Mouse (Mus musculus): ENCODE data around the gene Ets2. TPM values are rescaled to one million over a fixed set of nuclear protein-coding genes. Genes with fewer than 3 reads are reported as not detected.
"Not testable (repeated sequence)": the region's sequence is repeated elsewhere in the genome, so short reads cannot be mapped to it uniquely, and the experiment has no call there.

Ets2 gene
- polyA plus RNA-seq, 1 experiment from 2014 or later, result 124 TPM

GRCm38 (mm10) chr16:95700224-95700623, 1.7 kb upstream of the Ets2 start:
- Histone ChIP-seq H3K27ac (peak overlapping the region; percentile 54; the same call in 1 of the 2 replicates), H3K27me3 (no peaks in the 10 kb centered on the region; the same call in 1 of the 2 replicates), H3K4me3 (replicated peaks) (no peak overlapping the region), H3K9ac (replicated peaks) (no peak overlapping the region), H3K4me2 (no peak overlapping the region), H3K36me3 (0 out of 2 replicates have a peak, but pooled peaks cover 6% of the 10 kb centered on the region), H3K9me3 (no peaks in the 10 kb centered on the region), H3K4me1 (replicated peaks) (peaks cover 47% of the 10 kb centered on the region)
- no peak for ATAC-seq (ENCODE audit: insufficient number of reproducible peaks, insufficient read depth, low FRiP score, low TSS enrichment, low read depth)
- WGBS, result 32% methylated on average over 7 of the region's 7 CpGs

- H3K4me1 ChIP-seq (replicated peaks), result peaks cover 56% of the 10 kb centered on the region
- WGBS, result under 1% methylated on average over 62 of the region's 62 CpGs
These were observed 979 bp downstream of the Ets2 start for GRCm38 (mm10) chr16:95702562-95703545.

GRCm38 (mm10) chr16:95703958-95704357, 2.1 kb downstream of the Ets2 start:
- 9% methylated on average over 8 of the region's 8 CpGs for WGBS
- Histone ChIP-seq H3K27ac (peak overlapping the region; percentile 89), H3K27me3 (no peaks in the 10 kb centered on the region; the same call in 1 of the 2 replicates), H3K36me3 (peaks cover 40% of the 10 kb centered on the region), H3K4me2 (peak overlapping the region; percentile 78), H3K4me3 (replicated peaks) (peak overlapping the region; percentile 96), H3K4me1 (replicated peaks) (peaks cover 64% of the 10 kb centered on the region), H3K9me3 (no peaks in the 10 kb centered on the region), H3K9ac (replicated peaks) (peak overlapping the region; percentile 69)
- no peak for ATAC-seq (ENCODE audit: insufficient number of reproducible peaks, insufficient read depth, low FRiP score, low TSS enrichment, low read depth)

More at GRCm38 (mm10) chr16:95702562-95703545, 979 bp downstream of the Ets2 start:
- Histone ChIP-seq H3K27me3 (no peaks in the 10 kb centered on the region; the same call in 1 of the 2 replicates), H3K36me3 (peaks cover 29% of the 10 kb centered on the region), H3K9me3 (no peaks in the 10 kb centered on the region), H3K4me3 (replicated peaks) (peak overlapping the region; percentile 96), H3K4me2 (peak overlapping the region; percentile 78), H3K27ac (peak overlapping the region; percentile 98), H3K9ac (replicated peaks) (peak overlapping the region; percentile 100)
- ATAC-seq (ENCODE audit: insufficient number of reproducible peaks, insufficient read depth, low FRiP score, low TSS enrichment, low read depth), result peak; percentile 74

GRCm38 (mm10) chr16:95704662-95705330, 2.9 kb downstream of the Ets2 start:
- H3K27me3 ChIP-seq, result no peaks in the 10 kb centered on the region; the same call in 1 of the 2 replicates
- peak overlapping the region; percentile 78 for H3K4me2 ChIP-seq
- no peaks in the 10 kb centered on the region for H3K9me3 ChIP-seq
- H3K4me1 ChIP-seq (replicated peaks), result peaks cover 59% of the 10 kb centered on the region
- peak overlapping the region; percentile 96 for H3K4me3 ChIP-seq (replicated peaks)
- H3K27ac ChIP-seq, result peak overlapping the region; percentile 89
- WGBS, result 68% methylated on average over 10 of the region's 10 CpGs
- no peak for ATAC-seq (ENCODE audit: insufficient number of reproducible peaks, insufficient read depth, low FRiP score, low TSS enrichment, low read depth)
- peaks cover 47% of the 10 kb centered on the region for H3K36me3 ChIP-seq
- H3K9ac ChIP-seq (replicated peaks), result peak overlapping the region; percentile 69

- 90% methylated on average over 6 of the region's 6 CpGs for WGBS
- peaks cover 49% of the 10 kb centered on the region for H3K4me1 ChIP-seq (replicated peaks)
- no peaks in the 10 kb centered on the region for H3K9me3 ChIP-seq
- peak overlapping the region; percentile 96 for H3K4me3 ChIP-seq (replicated peaks)
- H3K27me3 ChIP-seq, result no peaks in the 10 kb centered on the region; the same call in 1 of the 2 replicates
- H3K9ac ChIP-seq (replicated peaks), result peak overlapping the region; percentile 3; the same call in 1 of the 2 replicates
- peak overlapping the region; percentile 78 for H3K4me2 ChIP-seq
- H3K36me3 ChIP-seq, result peaks cover 57% of the 10 kb centered on the region
- H3K27ac ChIP-seq, result no peak overlapping the region
- no peak for ATAC-seq (ENCODE audit: insufficient number of reproducible peaks, insufficient read depth, low FRiP score, low TSS enrichment, low read depth)
These were observed 3.9 kb downstream of the Ets2 start for GRCm38 (mm10) chr16:95705771-95706170.

- peak overlapping the region; percentile 28; the same call in 1 of the 2 replicates for H3K4me2 ChIP-seq
These were observed 6.5 kb downstream of the Ets2 start for GRCm38 (mm10) chr16:95708211-95709004.

GRCm38 (mm10) chr16:95709175-95709574, 7.3 kb downstream of the Ets2 start:
- peaks cover 38% of the 10 kb centered on the region for H3K4me1 ChIP-seq (replicated peaks)
- WGBS, result 83% methylated on average over 4 of the region's 4 CpGs
- H3K36me3 ChIP-seq, result peaks cover 88% of the 10 kb centered on the region
- no peaks in the 10 kb centered on the region for H3K9me3 ChIP-seq
- H3K9ac ChIP-seq (replicated peaks), result no peak overlapping the region
- H3K4me2 ChIP-seq, result no peak overlapping the region
- H3K27ac ChIP-seq, result no peak overlapping the region
- no peak for ATAC-seq (ENCODE audit: insufficient number of reproducible peaks, insufficient read depth, low FRiP score, low TSS enrichment, low read depth)
- no peaks in the 10 kb centered on the region for H3K27me3 ChIP-seq
- H3K4me3 ChIP-seq (replicated peaks), result no peak overlapping the region

More at GRCm38 (mm10) chr16:95708211-95709004, 6.5 kb downstream of the Ets2 start:
- Histone ChIP-seq H3K27ac (peak overlapping the region; percentile 74), H3K27me3 (no peaks in the 10 kb centered on the region), H3K36me3 (peaks cover 80% of the 10 kb centered on the region), H3K9ac (replicated peaks) (no peak overlapping the region; the same call in 1 of the 2 replicates), H3K4me1 (replicated peaks) (peaks cover 40% of the 10 kb centered on the region), H3K9me3 (no peaks in the 10 kb centered on the region), H3K4me3 (replicated peaks) (0 out of 2 replicates have a peak overlapping the region, but pooled peaks have one; percentile 2)
- WGBS, result 73% methylated on average over 21 of the region's 21 CpGs
- ATAC-seq (ENCODE audit: insufficient number of reproducible peaks, insufficient read depth, low FRiP score, low TSS enrichment, low read depth), result no peak

GRCm38 (mm10) chr16:95710129-95710528, 8.3 kb downstream of the Ets2 start:
- Histone ChIP-seq H3K9ac (replicated peaks) (no peak overlapping the region), H3K4me2 (no peak overlapping the region), H3K27me3 (no peaks in the 10 kb centered on the region), H3K4me3 (replicated peaks) (no peak overlapping the region), H3K4me1 (replicated peaks) (peaks cover 28% of the 10 kb centered on the region), H3K27ac (no peak overlapping the region), H3K9me3 (no peaks in the 10 kb centered on the region), H3K36me3 (peaks cover 91% of the 10 kb centered on the region)
- WGBS, result 95% methylated on average over 6 of the region's 6 CpGs
- no peak for ATAC-seq (ENCODE audit: insufficient number of reproducible peaks, insufficient read depth, low FRiP score, low TSS enrichment, low read depth)

GRCm38 (mm10) chr16:95712121-95712520, 10.2 kb downstream of the Ets2 start:
- H3K4me3 ChIP-seq (replicated peaks), result no peak overlapping the region
- no peak overlapping the region for H3K9ac ChIP-seq (replicated peaks)
- H3K27ac ChIP-seq, result peak overlapping the region; percentile 29; the same call in 1 of the 2 replicates
- peaks cover 93% of the 10 kb centered on the region for H3K36me3 ChIP-seq
- 89% methylated on average over 10 of the region's 10 CpGs for WGBS
- peaks cover 13% of the 10 kb centered on the region for H3K4me1 ChIP-seq (replicated peaks)
- no peaks in the 10 kb centered on the region for H3K9me3 ChIP-seq
- ATAC-seq (ENCODE audit: insufficient number of reproducible peaks, insufficient read depth, low FRiP score, low TSS enrichment, low read depth), result no peak
- H3K4me2 ChIP-seq, result no peak overlapping the region
- H3K27me3 ChIP-seq, result no peaks in the 10 kb centered on the region

- not testable (repeated sequence) for ATAC-seq (ENCODE audit: insufficient number of reproducible peaks, insufficient read depth, low FRiP score, low TSS enrichment, low read depth)
These were observed 11.2 kb downstream of the Ets2 start for GRCm38 (mm10) chr16:95713077-95713476.

More at GRCm38 (mm10) chr16:95713077-95713476, 11.2 kb downstream of the Ets2 start:
- H3K36me3 ChIP-seq, result peaks cover 95% of the 10 kb centered on the region
- 88% methylated on average over 2 of the region's 2 CpGs for WGBS
- H3K9me3 ChIP-seq; H3K9ac ChIP-seq (replicated peaks); H3K4me3 ChIP-seq (replicated peaks); H3K27me3 ChIP-seq; H3K4me1 ChIP-seq (replicated peaks); H3K4me2 ChIP-seq; H3K27ac ChIP-seq: not testable (repeated sequence)
